Mouse (Mus musculus) heart, postnatal 14 days (tissue): ENCODE data around the gene Prg3. TPM values are rescaled to one million over a fixed set of nuclear protein-coding genes. Genes with fewer than 3 reads are reported as not detected.

Experiments used
- DNase-seq, 2 experiments: peaks; one replicate each; pipeline ENCODE4 v3.0.0; 2021 to 2022
- intact Hi-C: fragments of 180-260 bp; cut with DNase I; formaldehyde crosslinking; loops from one replicate; pipeline ENCODE4 v1.15.1; 2025
- total RNA-seq, 2 experiments: library from RNA; stranded (reverse); gene quantifications; 2 replicates each; pipeline ENCODE4 v1.2.3; 2021

The Prg3 gene
- total RNA-seq, 2 experiments from 2014 or later, result not detected

DNA sequence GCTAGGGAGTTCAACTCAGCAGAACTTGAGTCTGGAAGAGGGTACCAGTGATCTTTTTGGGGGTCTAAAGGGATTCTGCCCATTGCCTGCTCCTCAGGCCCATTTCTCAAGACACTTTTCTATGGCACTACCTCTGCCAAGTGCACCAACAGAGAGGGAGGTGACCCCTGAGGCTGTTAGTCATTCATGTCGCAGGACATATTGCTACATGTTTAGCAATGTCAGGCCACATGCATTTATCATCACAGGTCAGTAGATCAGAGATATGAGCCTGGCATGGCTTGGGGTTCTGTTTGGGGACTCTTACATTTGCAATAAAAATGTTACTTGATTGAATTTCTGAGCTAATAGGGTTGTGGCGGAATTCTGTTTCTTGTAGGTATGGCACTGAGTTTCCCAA lies 12.4 kb upstream of the Prg3 start:
- DNase-seq, result no peak
- intact Hi-C loops, result no loop called here

- intact Hi-C loops, result no loop called here
- no peak for DNase-seq
Measured at GRCm38 (mm10) chr2:84980188-84980587, 7.8 kb upstream of the Prg3 start, which contains the start of gene Prg2. Prg2 (plus strand) TSS chr2:84980461.

DNA sequence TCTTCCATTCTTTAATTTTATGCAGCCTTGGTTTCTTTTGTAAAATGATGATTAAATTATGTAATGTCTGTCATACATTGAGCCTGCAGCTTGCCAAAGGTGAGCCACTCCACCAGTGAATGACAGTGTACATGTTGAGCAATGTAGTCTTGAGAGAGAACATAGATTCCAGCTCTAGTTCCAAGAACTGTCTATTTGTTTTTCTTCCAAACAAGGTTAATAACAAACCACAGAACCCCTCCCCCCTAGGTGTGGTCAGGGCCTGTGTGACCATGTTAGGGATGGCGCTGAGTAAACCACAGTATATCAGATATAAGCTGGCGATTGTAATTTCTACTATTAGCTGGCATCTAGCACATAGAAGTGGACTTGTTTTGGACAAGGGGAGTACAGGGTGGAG lies 8.4 kb downstream of the Prg3 start:
- no peak for DNase-seq
- intact Hi-C loops, result no loop called here

DNA sequence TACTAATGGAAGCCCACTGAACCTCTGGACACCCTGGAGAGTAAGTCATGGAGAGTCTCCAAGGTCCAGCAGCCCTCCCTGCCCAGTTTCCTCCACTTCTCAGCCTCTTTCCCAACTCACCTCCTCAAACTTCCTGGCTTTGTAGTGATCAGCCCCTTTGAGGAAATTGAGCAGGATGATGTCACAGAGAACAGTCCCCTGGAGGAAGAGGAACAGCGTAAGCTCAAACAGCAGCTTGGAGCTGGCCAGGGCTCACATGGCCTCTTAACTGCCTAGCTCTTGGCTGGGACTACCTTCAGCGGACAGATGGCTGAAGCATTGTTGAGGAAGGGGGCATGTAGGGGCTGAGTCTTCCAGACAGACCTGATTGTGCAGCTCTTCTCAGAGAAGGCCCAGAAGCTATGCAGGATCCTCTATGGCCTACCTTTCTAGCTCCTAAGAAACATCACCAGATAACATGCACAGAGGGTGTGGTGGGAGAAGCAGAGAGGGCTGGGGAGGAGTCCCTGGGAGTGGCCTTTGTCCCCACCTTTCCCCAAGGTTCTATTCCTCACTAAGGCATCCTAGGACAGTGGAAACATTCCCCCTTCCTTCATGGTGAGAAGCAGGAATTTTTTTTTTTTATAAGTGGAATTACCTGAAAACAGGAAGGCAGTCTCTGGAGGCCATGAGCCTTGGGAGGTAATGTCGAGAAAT lies 11.6 kb downstream of the Prg3 start:
- DNase-seq, result peak in 1 of 2 experiments; percentile 24
- intact Hi-C loops, result no loop called here

- intact Hi-C loops, result no loop called here
- peak in 1 of 2 experiments; percentile 17 for DNase-seq
Measured at GRCm38 (mm10) chr2:85001497-85001896, 13.5 kb downstream of the Prg3 start.

- DNase-seq, result no peak
- intact Hi-C loops, result no loop called here
Measured at GRCm38 (mm10) chr2:85002575-85002974, 14.6 kb downstream of the Prg3 start.

DNA sequence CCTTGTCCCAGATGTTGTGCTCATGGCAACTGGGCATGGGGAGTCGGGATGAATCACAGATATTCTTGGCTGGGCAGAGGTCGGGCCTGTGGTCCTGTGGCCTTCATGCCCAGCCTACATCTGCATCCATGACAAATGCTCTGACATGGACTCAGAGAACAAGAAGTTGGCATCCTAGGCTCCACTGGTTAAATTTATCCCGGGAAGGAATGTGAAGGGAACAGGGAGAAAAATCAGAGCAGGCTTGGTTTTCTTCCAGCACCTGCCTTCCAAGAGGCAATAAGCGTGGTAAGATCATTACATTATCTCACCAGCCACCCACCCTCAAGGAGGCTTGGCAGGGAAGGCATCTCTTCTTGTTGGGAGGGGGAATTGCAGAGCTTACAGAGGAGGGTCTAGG lies 16.3 kb downstream of the Prg3 start:
- DNase-seq, result no peak
- intact Hi-C loops, result no loop called here

DNA sequence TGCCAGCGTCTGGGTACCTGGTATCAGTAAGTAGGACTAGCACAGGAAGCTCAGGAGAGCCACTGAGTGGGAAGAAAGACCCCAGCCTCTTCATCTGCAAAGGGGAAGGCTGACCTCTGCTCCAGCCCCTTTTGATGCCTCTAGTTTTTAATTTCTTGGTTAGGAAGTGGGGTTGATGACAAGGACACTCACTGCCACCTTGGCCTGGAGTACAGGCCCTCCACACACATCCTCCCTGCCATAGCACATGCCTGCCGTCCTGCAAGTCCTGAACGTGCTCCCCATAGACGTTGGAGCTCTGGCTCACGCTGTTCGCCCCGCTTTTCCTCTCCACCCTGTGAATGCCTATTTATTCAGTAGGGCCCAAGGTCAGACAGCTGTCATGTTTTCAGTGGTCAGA lies 18.6 kb downstream of the Prg3 start:
- no peak for DNase-seq
- intact Hi-C loops, result loop anchor here (5.0 kb wide), 1 partner anchor 114 kb away; no protein-coding TSS in a partner anchor

- peak in 1 of 2 experiments; percentile 40 for DNase-seq
- intact Hi-C loops, result loop anchor here (1.0 to 5.0 kb wide), 3 partner anchors 51 to 139 kb away; no protein-coding TSS in a partner anchor
Measured at GRCm38 (mm10) chr2:85007729-85008128, 19.7 kb downstream of the Prg3 start.

- DNase-seq, result no peak
- intact Hi-C loops, result loop anchor here (2.0 to 5.0 kb wide), 2 partner anchors 117 to 140 kb away; no protein-coding TSS in a partner anchor
Measured at GRCm38 (mm10) chr2:85009212-85009611, 21.2 kb downstream of the Prg3 start.

DNA sequence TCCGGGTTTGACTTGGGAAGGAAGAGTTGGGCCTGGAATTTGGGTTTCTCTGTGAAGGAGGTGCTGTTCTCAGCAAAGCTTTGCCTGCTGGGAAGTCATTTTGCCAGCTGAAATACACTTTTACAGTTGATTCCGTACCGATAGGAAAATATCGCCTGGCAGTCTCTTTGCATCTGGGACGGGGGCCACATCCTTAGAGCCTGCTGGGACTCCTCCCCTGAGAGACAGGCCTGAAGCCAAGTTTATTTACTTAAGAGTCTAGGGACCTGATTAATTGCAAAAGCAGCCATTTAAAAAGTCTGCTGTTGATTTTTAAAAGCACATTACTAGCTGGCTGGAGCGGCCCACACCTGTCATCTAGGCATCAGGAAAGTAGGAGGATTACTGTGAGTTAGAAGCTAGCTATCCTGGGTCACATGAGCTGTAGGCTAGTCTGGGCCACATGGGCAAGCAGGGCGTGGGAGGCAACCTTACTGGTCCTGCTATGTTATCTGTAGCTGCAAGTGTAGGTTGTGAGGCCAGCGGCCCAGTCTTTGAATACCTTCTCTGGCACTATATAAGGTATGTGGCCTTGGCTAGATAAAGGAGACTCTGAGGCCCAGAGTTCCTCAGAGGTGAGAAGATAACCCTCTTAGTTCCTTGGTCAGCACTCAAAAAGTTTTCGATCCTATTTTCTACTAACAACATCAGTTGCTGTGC lies 24.0 kb downstream of the Prg3 start:
- intact Hi-C loops, result no loop called here
- peak in 1 of 2 experiments; percentile 37 for DNase-seq

- intact Hi-C loops, result no loop called here
- DNase-seq, result peak in 1 of 2 experiments; percentile 22
Measured at GRCm38 (mm10) chr2:85012679-85013078, 24.7 kb downstream of the Prg3 start.

GRCm38 (mm10) chr2:85013826-85014587 lies 26.0 kb downstream of the Prg3 start:
- DNase-seq, result no peak
- intact Hi-C loops, result no loop called here

DNA sequence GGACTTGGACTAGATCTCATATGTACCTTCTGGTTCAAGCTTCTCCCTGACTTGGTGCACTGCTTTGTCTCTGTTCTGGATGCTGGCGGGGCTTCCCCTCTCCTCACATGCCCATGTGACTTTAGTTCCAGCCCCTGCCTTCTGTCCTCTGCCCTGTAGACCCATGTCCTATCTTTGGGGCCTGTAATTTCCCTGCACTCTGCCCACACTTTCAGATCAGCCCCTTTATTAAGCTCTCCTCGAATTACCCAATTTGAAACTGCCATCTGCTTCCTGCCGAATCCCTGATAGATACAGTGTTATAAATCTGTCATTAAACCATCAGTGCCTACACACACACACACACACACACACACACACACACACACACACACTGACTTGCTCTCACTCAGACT lies 26.6 kb downstream of the Prg3 start:
- intact Hi-C loops, result no loop called here
- DNase-seq, result no peak

DNA sequence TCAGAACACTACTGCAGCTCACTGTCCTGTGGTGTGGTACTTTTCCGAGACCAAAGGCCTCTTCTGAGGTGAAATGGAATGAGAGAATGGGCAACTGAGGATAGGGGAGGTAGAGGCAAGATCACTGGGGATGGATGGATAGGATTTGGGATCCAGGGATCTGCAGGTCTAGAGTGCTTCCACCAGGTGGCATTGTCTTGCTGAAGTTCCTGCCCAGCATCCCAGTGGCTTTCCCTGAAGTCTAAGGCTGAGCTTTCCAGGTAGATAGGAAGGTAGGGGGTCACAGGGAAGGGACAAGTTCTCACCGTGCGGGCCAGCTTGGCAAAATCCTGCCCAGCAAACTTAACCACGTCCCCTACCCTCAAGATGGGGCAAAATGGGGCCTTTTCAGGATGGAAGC lies 34.0 kb downstream of the Prg3 start:
- intact Hi-C loops, result loop anchor here (2.0 to 10.0 kb wide), 3 partner anchors 223 to 1443 kb away; no protein-coding TSS in a partner anchor
- DNase-seq, result peak in 1 of 2 experiments; percentile 36

- intact Hi-C loops, result loop anchor here (10.0 kb wide), 2 partner anchors 219 to 1439 kb away; no protein-coding TSS in a partner anchor
Measured at GRCm38 (mm10) chr2:85026178-85026577, 38.2 kb downstream of the Prg3 start.

GRCm38 (mm10) chr2:85027281-85027680 lies 39.3 kb downstream of the Prg3 start:
- intact Hi-C loops, result loop anchor here (10.0 kb wide), 2 partner anchors 218 to 1438 kb away; no protein-coding TSS in a partner anchor
- no peak for DNase-seq

More at GRCm38 (mm10) chr2:85026178-85026577, 38.2 kb downstream of the Prg3 start:
- no peak for DNase-seq

- no peak for DNase-seq
- intact Hi-C loops, result loop anchor here (10.0 kb wide), 2 partner anchors 215 to 1435 kb away; no protein-coding TSS in a partner anchor
Measured at GRCm38 (mm10) chr2:85029897-85030296, 41.9 kb downstream of the Prg3 start.

DNA sequence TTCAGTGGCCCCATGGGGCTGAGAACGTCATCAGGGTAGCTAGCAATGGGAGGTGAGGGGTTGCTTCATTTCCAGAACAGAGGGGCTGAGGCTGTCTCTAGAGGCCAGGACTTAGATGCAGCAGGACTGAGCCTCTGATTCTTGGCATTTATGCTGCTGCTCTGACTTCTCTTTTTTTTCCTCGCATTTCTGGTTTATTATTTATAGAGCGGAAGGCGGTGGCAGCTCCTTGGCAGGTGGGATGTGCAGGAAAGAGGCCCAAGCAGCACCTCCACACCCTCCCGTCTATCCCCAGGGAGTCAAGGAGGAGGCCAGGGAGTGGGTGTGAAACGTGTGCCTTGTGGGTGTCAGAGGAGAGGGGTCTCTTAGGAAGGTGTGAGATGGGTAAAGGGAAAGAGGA lies 43.0 kb downstream of the Prg3 start:
- no peak for DNase-seq
- intact Hi-C loops, result no loop called here

- no peak for DNase-seq
- intact Hi-C loops, result no loop called here
Measured at GRCm38 (mm10) chr2:85033121-85033520, 45.1 kb downstream of the Prg3 start.

- DNase-seq, result no peak
- intact Hi-C loops, result no loop called here
Measured at GRCm38 (mm10) chr2:85034169-85034568, 46.2 kb downstream of the Prg3 start.
